Mouse (Mus musculus): Measurements from ENCODE around the gene Rnasel. TPM values are rescaled to one million over a fixed set of nuclear protein-coding genes. Genes with fewer than 3 reads are reported as not detected.

The Rnasel gene
- 12.3 and 12.4 TPM in 2 replicates for polyA plus RNA-seq (2015; fragmentation: Nextera tagmentation; extraction: Ambion mirVana)

GRCm38 (mm10) chr1:153749211-153749801 is at the start of gene Rnasel:
TSS of gene Rnasel (plus strand) at chr1:153749426.
- Histone ChIP-seq H3K4me3 (peak within 1 kb of the TSS; percentile 41), H3K36me3 (no peaks in the 10 kb centered on the region), H3K9me3 (no peaks in the 10 kb centered on the region), H3K4me1 (peaks cover 33% of the 10 kb centered on the region), H3K4me2 (replicated peaks) (peak within 1 kb of the TSS; percentile 61), H3K27ac (peak within 1 kb of the TSS; percentile 24; the same call in 1 of the 2 replicates), H3K27me3 (no peaks in the 10 kb centered on the region), H3K9ac (peak within 1 kb of the TSS; percentile 63)
- WGBS, result 3% methylated on average over 18 of the region's 18 CpGs
- ATAC-seq (ENCODE audit: low FRiP score, low read depth), result peak; percentile 52

- no peak overlapping the region for H3K4me2 ChIP-seq (replicated peaks)
- H3K4me3 ChIP-seq, result no peak overlapping the region
- no peaks in the 10 kb centered on the region for H3K9me3 ChIP-seq
- peaks cover 72% of the 10 kb centered on the region for H3K4me1 ChIP-seq
- WGBS, result 72% methylated on average over 11 of the region's 11 CpGs
- ATAC-seq (ENCODE audit: low FRiP score, low read depth), result 0 out of 2 replicates have a peak, but pooled peaks have one; percentile 24
- H3K36me3 ChIP-seq, result no peaks in the 10 kb centered on the region
- H3K27ac ChIP-seq, result no peak overlapping the region
- no peak overlapping the region for H3K9ac ChIP-seq
- H3K27me3 ChIP-seq, result no peaks in the 10 kb centered on the region
Measured at GRCm38 (mm10) chr1:153700448-153701063, 48.7 kb upstream of the Rnasel start.

- no peak overlapping the region for H3K4me3 ChIP-seq
- ATAC-seq (ENCODE audit: low FRiP score, low read depth), result no peak
- no peak overlapping the region for H3K9ac ChIP-seq
- H3K4me2 ChIP-seq (replicated peaks), result no peak overlapping the region
- no peaks in the 10 kb centered on the region for H3K9me3 ChIP-seq
- H3K4me1 ChIP-seq, result peaks cover 72% of the 10 kb centered on the region
- H3K27ac ChIP-seq, result no peak overlapping the region
- no peaks in the 10 kb centered on the region for H3K36me3 ChIP-seq
- H3K27me3 ChIP-seq, result no peaks in the 10 kb centered on the region
- 94% methylated on average over 1 of the region's 1 CpGs for WGBS
Measured at GRCm38 (mm10) chr1:153701461-153701860, 47.8 kb upstream of the Rnasel start.

- Histone ChIP-seq H3K9me3 (no peaks in the 10 kb centered on the region), H3K36me3 (no peaks in the 10 kb centered on the region), H3K27ac (peak overlapping the region; percentile 72), H3K4me3 (no peak overlapping the region), H3K4me1 (peaks cover 72% of the 10 kb centered on the region), H3K4me2 (replicated peaks) (no peak overlapping the region), H3K27me3 (no peaks in the 10 kb centered on the region), H3K9ac (no peak overlapping the region)
- ATAC-seq (ENCODE audit: low FRiP score, low read depth), result 0 out of 2 replicates have a peak, but pooled peaks have one; percentile 5
- WGBS, result 33% methylated on average over 8 of the region's 8 CpGs
Measured at GRCm38 (mm10) chr1:153702166-153702852, 46.9 kb upstream of the Rnasel start.

- Histone ChIP-seq H3K9me3 (no peaks in the 10 kb centered on the region), H3K4me1 (peaks cover 66% of the 10 kb centered on the region), H3K4me2 (replicated peaks) (no peak overlapping the region), H3K27ac (peak overlapping the region; percentile 70; the same call in 1 of the 2 replicates), H3K4me3 (no peak overlapping the region), H3K27me3 (no peaks in the 10 kb centered on the region), H3K36me3 (no peaks in the 10 kb centered on the region), H3K9ac (no peak overlapping the region)
- ATAC-seq (ENCODE audit: low FRiP score, low read depth), result no peak
- WGBS, result 57% methylated on average over 8 of the region's 8 CpGs
Measured at GRCm38 (mm10) chr1:153702853-153703410, 46.3 kb upstream of the Rnasel start.

GRCm38 (mm10) chr1:153703445-153703991 is 45.7 kb upstream of the Rnasel start:
- Histone ChIP-seq H3K27me3 (no peaks in the 10 kb centered on the region), H3K36me3 (no peaks in the 10 kb centered on the region), H3K4me3 (no peak overlapping the region), H3K4me1 (peaks cover 62% of the 10 kb centered on the region), H3K4me2 (replicated peaks) (peak overlapping the region; percentile 28), H3K9ac (no peak overlapping the region), H3K9me3 (no peaks in the 10 kb centered on the region), H3K27ac (no peak overlapping the region; the same call in 1 of the 2 replicates)
- ATAC-seq (ENCODE audit: low FRiP score, low read depth), result peak; percentile 58
- 12% methylated on average over 12 of the region's 12 CpGs for WGBS

- H3K36me3 ChIP-seq, result no peaks in the 10 kb centered on the region
- H3K9ac ChIP-seq, result no peak overlapping the region
- H3K27ac ChIP-seq, result peak overlapping the region; percentile 34; the same call in 1 of the 2 replicates
- H3K4me1 ChIP-seq, result peaks cover 56% of the 10 kb centered on the region
- H3K4me3 ChIP-seq, result no peak overlapping the region
- no peak overlapping the region for H3K4me2 ChIP-seq (replicated peaks)
- no peak for ATAC-seq (ENCODE audit: low FRiP score, low read depth)
- H3K27me3 ChIP-seq, result no peaks in the 10 kb centered on the region
- no peaks in the 10 kb centered on the region for H3K9me3 ChIP-seq
- 10% methylated on average over 7 of the region's 7 CpGs for WGBS
Measured at GRCm38 (mm10) chr1:153704174-153704573, 45.1 kb upstream of the Rnasel start.

- peaks cover 47% of the 10 kb centered on the region for H3K4me1 ChIP-seq
- peak; percentile 49 for ATAC-seq (ENCODE audit: low FRiP score, low read depth)
- H3K27ac ChIP-seq, result no peak overlapping the region
- no peaks in the 10 kb centered on the region for H3K36me3 ChIP-seq
- WGBS, result 17% methylated on average over 3 of the region's 3 CpGs
- no peak overlapping the region for H3K4me3 ChIP-seq
- H3K9me3 ChIP-seq, result no peaks in the 10 kb centered on the region
- no peaks in the 10 kb centered on the region for H3K27me3 ChIP-seq
- H3K4me2 ChIP-seq (replicated peaks), result no peak overlapping the region
- no peak overlapping the region for H3K9ac ChIP-seq
Measured at GRCm38 (mm10) chr1:153704996-153705395, 44.2 kb upstream of the Rnasel start.

- WGBS, result 92% methylated on average over 5 of the region's 5 CpGs
- H3K9me3 ChIP-seq, result no peaks in the 10 kb centered on the region
- peaks cover 18% of the 10 kb centered on the region for H3K4me1 ChIP-seq
- H3K4me3 ChIP-seq, result no peak overlapping the region
- no peak overlapping the region for H3K4me2 ChIP-seq (replicated peaks)
- H3K9ac ChIP-seq, result no peak overlapping the region
- no peak overlapping the region for H3K27ac ChIP-seq
- ATAC-seq (ENCODE audit: low FRiP score, low read depth), result no peak
- no peaks in the 10 kb centered on the region for H3K27me3 ChIP-seq
- H3K36me3 ChIP-seq, result no peaks in the 10 kb centered on the region
Measured at GRCm38 (mm10) chr1:153708626-153709025, 40.6 kb upstream of the Rnasel start.

- no peak overlapping the region for H3K9ac ChIP-seq
- H3K27me3 ChIP-seq, result no peaks in the 10 kb centered on the region
- H3K36me3 ChIP-seq, result no peaks in the 10 kb centered on the region
- no peak overlapping the region for H3K4me3 ChIP-seq
- H3K9me3 ChIP-seq, result no peaks in the 10 kb centered on the region
- peaks cover 10% of the 10 kb centered on the region for H3K4me1 ChIP-seq
- ATAC-seq (ENCODE audit: low FRiP score, low read depth), result no peak
- WGBS, result 69% methylated on average over 5 of the region's 5 CpGs
- H3K27ac ChIP-seq, result no peak overlapping the region
- H3K4me2 ChIP-seq (replicated peaks), result no peak overlapping the region
Measured at GRCm38 (mm10) chr1:153709451-153709850, 39.8 kb upstream of the Rnasel start.

GRCm38 (mm10) chr1:153711544-153712262 is 37.5 kb upstream of the Rnasel start:
- Histone ChIP-seq H3K27me3 (no peaks in the 10 kb centered on the region), H3K36me3 (no peaks in the 10 kb centered on the region), H3K27ac (no peak overlapping the region), H3K4me3 (no peak overlapping the region), H3K9ac (no peak overlapping the region), H3K9me3 (no peaks in the 10 kb centered on the region), H3K4me2 (replicated peaks) (no peak overlapping the region), H3K4me1 (no peaks in the 10 kb centered on the region)
- 72% methylated on average over 3 of the region's 3 CpGs for WGBS
- ATAC-seq (ENCODE audit: low FRiP score, low read depth), result no peak
